Mouse (Mus musculus) stomach, postnatal 0 days (tissue): ENCODE data around the gene Thoc7.

ENCODE experiments used
- CTCF ChIP-seq: IDR thresholded peaks from 2 replicates; pipeline ENCODE4 v1.5.1; 2016; ENCODE audit warnings: antibody characterized with exemption, low read depth, mild to moderate bottlenecking, moderate library complexity
- EP300 ChIP-seq: optimal IDR thresholded peaks from 2 replicates; pipeline ENCODE3; 2016; ENCODE audit warnings: antibody characterized with exemption

- TF ChIP-seq EP300: no peak
- TF ChIP-seq CTCF: no peak
Observed at GRCm38 (mm10) chr14:13944686-13945085, 17.0 kb downstream of the Thoc7 start.
